Mouse (Mus musculus) adrenal gland, adult (tissue): ENCODE measurements around the gene Dalrd3.
A peak's percentile ranks its signal among the peaks of the same experiment; 100 is the strongest.

Experiments
- DNase-seq, 2 experiments: peaks; one replicate each; pipeline ENCODE4 v3.0.0; 2022 to 2023; ENCODE audit warnings: low spot score in 1 of 2; ENCODE audit not compliant: inconsistent age in 2 of 2

The Dalrd3 gene

DNA sequence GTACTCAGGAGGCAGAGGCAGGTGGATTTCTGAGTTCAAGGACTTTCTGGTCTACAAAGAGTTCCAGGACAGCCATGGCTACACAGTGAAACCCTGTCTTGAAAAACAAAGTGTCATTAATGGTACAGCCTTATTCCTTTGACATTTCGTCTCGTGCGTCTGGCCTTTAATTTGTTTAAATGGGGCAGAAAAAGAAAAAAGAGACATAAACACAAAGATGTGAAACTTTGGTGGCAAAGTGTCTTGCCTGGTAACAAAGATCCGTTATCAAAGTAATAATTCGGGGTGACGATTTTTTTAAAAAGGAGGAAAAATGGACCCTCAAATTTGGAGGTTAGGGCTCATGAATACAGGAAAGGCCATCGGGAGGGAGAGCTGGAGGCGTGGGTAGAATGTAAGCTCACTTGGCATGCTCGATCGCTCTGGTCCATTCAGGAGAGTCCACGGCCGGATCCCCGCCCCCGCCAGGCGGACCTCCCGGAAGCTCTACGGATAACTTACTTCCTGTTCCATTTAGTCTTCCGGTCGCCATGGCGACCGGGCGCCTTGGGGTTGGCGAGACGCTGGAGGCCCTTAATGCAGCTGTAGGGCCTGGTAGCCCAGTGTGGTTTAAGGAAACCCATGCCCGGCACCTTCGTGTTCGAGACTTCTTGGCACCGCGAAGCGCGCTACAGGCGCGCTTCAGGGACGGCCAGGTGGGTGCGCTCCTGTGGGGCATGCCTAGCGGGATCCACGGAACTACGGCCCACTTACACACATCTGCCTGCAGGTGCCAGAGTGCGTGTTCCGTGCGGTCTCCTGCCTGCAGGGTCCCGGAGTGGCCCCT, at the start of gene Dalrd3:
Gene Dalrd3, plus strand, starts transcription at position 506 of the 826 bp plus-strand sequence.
- DNase-seq: peak; percentile 94 to 97

DNA sequence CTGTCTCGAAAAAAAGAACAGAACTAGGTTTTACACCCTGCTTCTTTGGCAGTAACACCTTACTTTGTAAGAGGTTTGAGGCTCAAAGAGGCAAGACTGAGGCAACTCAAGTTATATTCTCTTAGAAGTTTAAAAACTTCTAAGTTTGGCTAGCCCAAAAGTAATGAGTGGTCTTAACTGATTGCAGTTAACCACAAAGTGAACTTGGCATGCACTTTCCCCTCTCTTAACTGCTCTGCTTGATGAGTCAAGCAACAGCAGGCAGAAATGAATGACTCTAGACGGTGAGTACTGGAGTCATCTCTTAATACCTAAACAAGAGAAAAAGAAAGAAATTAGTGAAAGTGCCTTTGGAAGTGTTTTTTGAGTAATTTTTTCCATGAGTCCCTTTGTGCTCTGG, 48.1 kb upstream of the Dalrd3 start:
- DNase-seq: peak in 1 of 2 experiments; percentile 42

DNA sequence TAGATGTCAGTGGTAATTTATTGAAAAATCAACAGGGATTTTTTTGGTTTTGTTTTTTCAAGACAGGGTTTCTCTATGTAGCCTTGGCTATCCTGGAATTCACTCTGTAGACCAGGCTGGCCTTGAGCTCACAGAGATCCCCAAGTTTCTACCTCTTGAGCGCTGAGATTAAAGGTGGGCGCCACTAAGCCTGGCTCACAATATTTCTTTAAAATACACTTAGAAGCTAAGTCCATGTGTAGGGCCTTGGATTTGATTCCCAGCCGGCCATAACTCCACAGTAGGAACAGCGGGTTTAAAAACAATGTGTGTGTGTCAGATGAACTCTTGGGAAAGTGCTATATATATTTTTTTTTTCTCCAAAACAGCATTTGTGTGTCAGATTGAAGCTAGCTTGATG, 46.3 kb upstream of the Dalrd3 start:
- DNase-seq: no peak

DNA sequence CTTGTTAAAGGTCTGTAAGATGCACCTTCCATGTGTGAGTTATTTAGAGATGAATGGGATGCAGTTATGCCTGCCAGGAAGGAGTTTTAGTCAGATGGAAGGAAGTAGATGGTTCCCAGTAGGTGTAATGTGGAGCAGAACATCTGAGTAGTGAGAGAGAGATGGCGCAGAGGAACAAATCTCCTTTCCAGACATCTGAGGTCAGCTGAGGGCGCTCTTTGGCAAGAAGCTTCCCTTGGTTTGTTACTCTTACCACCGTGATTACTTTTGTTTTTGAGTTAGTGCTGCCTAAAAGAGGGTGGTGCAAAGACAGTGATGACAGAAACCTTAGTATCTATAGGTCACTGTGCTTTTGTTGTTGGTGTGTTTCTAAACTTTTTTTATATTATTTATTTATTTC, 44.3 kb upstream of the Dalrd3 start:
- no peak for DNase-seq

DNA sequence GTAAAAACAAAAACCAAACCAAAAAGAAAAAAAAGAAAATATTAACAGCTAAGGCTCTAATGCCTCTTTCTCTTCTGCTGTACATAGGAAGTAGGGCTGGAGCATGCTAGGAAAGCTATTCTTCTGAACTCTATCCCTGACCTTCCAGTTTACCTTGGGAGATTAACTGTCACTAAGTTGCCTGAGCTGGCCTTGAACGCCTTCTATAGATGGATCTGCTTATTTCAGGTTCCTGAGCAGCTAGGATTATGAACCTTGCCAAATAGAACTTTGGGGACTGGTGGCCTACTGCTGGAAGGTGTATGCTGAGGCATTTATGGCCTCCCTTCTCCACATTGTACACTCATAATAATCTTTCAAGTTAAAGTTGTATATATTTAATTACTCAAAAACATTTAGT, 38.7 kb upstream of the Dalrd3 start:
- DNase-seq: peak in 1 of 2 experiments; percentile 51

DNA sequence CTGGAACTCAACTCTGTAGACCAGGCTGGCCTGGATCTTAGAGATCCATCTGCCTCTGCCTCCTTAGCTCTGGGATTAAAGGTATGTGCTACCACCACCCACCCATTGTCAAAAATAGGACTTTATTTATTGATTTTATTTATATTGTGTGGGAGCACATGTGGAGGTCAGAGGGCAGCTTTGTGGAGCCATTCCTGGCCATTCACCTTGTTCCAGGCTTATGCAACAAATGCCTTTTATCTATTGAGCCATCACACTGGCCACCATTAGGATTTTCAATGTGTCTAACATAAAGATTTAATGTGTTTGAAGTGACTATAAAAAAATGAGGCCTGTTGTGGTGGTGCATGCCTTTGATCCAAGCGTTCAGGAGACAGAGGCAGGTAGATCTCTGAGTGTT, 38.2 kb upstream of the Dalrd3 start:
- DNase-seq: no peak

DNA sequence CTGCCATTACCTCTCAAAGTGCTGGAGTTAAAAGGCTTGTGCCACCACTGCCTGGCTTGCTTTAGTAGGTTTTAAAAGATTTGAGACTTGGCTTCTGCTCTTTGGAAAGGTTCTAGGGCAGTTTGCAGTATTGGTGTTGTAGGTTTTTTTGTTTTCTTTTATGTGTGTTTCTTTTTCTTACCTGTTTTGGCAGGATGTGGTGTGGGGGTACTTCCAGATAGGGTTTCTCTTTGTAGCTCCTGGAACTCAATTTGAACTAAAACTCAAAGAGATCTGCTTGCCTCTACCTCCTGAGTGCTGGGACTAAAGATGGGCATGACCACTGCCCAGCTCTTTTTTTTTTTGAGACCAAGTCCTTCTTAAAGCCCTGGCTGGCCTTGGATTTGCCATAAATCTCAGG, 28.8 kb upstream of the Dalrd3 start:
- no peak for DNase-seq

DNA sequence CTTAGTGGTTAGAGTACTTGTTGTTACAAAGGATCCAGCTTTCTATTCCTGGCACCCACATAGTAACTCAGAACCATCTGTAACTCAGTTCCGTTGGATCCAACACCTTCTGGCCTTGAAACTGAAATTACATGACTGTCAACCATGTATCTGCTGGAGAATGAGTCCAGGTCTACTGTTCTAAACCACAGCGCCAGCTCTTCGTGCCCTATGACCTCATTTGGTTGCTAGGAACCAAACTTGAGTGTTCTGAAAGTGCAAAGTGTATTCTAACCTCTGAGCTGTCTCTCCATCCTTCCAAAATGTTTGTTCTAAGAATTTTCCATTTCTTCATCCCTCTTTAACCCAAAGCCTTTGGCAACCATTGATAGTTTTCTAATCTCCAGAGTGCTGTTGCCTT, 23.7 kb upstream of the Dalrd3 start:
- no peak for DNase-seq

DNA sequence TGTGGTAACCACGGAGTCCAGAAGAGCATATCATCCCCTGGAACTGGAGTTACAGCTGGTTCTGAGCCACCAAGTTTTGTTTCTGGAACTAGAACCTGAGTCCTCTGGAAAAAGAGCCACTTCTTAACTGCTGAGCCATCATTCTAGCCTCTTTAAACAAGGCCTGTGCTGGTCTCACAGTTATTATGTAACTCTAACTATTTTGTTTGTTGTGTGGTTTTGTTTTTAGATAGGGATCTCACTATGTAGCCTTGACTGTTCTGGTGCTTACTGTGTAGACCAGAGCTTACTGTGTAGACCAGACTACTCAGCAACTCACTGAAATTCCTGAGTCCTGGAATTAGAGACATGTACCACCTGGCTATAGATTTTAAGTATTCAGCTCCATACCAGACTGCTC, 22.8 kb upstream of the Dalrd3 start:
- no peak for DNase-seq

DNA sequence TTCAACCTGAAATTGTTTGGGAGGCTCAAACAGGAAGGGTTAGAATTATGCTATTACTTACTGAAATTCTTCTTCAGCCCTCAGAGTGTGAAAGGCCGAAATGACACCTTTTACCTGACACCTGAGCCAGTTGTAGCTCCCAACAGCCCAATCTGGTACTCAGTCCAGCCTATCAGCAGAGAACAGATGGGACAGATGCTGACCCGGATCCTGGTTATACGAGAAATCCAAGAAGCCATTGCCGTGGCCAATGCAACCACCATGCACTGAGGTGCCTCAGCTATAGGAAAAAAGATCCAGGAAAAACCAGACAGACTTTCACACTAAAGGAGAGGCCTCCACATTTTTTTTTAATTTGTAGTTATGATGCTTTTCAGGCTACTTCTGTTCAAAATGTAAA, 10.5 kb upstream of the Dalrd3 start:
- no peak for DNase-seq

DNA sequence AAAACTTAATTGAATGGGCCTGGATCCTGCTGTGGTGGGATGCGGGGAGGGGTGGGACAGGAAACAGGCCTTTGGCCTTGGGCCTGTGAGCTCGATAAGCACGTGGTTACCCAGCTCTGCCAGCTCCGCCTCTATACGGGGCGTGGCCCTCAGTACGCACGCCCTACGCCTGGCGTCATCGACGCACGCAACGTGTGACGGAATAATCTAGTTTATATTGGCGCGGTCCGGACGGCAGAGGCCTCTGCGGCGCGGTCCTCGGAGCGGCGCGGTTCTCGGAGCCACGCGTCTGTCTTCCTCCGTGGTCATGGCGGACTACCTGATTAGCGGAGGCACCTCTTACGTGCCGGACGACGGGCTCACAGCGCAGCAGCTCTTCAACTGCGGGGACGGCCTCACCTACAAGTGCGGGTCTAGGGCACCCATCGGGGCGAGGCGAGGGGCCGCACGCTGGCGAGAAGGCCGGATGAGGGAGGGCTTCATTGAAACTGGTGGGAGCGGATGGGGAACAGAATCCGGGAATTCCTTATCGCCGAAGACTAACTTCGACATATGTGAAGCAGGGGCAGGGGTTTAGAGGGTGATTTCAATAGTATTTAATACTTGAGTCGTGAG, 9.4 kb upstream of the Dalrd3 start, which contains the start of gene Impdh2:
Gene Impdh2, plus strand, starts transcription at position 60 of the 615 bp plus-strand sequence.
- DNase-seq: peak; percentile 96 to 98

DNA sequence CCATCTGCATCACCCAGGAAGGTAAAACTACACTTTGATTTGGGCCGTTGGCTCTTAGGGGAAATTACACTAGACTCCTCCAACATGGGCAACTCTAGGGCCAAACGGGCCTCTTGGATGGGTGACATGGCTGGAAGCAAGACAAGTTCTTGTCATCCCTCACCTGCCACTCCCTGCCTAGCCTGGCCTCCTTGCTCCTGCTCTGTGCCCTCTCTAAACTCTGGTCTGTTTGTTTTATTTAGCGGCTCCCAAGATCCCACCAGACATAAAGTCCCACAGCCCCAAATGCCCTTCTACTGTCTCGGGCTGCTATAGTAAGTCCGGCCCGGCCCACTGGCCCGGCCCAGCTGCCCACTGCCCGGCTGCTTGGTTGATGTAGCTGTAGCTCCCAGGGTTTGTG, 6.0 kb upstream of the Dalrd3 start:
- no peak for DNase-seq

DNA sequence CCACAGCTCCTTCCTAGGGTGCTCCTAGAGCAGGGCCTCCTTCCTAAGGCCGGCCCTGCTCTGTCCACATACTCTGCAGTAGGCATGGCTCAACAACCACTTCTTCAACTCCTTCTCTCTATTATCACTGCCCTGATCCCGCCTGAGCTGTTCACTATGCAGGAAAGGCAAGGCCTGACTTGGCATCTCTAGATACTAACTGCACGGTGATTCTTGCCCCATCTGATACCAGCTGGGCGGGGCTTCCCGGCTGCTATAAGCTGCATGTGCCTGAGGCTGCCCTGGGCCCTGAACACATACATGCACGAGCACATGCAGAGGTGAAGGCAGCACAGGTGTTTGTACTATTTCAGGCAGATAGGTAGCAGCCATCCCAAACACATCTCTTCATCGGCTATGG, 5.6 kb upstream of the Dalrd3 start:
- no peak for DNase-seq

DNA sequence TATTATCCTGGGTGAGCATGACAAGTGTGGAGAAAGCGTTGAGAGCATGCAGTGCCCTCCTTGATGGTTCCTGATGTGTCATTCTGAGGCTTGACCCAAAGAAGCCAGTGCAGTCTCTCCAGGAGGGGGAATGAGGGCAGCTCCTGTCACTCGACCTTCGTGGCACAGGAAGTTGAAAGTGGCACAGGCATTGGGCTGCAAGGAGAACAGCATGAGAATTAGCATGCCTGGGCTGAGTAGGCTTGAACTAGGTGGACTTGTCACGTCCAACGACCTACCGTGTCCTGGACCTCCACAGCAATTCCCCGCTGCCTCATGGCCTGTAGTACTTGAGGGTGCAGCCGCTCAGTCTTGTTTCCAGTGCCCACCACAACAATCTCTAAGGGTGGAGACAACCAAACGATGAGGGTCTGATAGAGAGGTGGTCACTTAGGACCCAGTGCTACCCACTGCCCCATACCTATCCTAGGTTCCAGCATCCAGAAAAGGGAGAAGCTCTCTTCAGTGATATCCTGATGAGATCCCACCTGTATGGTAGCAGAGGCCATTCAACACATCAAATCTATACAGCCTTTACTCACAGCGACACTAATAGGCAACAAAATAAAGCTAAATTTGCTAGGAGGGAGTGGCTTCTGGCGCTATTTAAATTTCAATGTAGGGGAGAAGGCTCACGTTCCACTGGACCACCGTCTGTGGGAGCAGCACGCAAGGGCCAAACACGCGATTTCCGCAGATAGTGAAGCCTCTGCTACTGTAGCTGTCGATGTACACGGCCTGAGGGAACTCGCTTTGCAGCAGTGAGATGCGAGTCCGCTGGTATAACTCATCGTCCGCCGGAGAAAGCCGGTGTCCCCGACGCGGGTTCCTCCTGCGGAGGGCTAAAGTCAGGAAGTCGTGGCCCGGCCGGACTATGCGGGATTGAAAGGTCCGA, 3.5 kb upstream of the Dalrd3 start:
- DNase-seq: peak; percentile 34 to 66

DNA sequence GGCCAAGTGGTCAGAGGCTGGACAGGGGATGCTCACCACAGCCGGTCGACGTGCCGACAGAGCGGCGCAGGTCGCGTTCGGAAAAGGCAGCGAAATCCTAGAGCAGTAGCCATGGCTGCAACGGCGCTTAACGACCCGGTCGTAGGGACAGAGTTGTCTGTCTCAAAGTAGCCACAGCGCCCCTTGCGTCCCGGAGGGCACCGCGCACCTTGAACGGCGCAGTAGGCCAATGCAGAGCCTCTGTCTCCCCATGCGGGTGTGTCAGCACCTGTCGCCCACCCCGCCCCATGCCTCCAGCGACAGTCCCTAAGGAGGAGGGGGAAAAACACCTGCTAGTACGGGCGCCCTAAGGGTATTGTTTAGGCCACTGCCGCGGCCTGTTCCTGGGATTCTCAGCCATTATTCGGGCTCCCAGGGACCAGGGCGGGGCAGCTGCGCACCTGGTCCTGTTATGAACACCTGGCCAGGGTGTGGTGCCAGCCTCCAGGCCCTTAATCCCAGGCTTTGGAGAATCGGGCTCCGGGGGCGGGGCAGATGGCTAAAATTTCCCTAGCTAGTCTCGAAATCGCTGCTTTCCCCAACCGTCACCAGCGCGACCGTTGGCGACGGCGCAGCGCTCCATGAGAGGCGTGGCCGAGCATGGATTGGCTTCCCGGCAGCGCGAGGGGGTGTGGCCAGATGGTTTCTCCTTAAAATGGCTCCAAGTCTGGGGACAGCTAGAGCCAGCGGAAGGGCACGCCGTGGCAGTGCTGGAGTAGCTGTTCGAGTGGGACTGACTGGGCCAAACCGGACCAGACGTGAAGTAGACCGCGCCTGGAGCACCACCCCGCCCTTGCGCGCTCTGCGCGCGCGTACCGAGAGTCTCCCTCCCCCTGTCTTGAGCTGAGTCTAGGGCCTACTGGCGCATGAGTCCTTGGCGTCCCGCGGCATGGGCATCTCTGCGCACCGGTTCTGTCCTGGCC, 2.6 kb upstream of the Dalrd3 start, which contains the start of gene Ndufaf3:
Gene Ndufaf3, minus strand, starts transcription at position 620 of the 962 bp plus-strand sequence.
- DNase-seq: peak; percentile 97 to 99

DNA sequence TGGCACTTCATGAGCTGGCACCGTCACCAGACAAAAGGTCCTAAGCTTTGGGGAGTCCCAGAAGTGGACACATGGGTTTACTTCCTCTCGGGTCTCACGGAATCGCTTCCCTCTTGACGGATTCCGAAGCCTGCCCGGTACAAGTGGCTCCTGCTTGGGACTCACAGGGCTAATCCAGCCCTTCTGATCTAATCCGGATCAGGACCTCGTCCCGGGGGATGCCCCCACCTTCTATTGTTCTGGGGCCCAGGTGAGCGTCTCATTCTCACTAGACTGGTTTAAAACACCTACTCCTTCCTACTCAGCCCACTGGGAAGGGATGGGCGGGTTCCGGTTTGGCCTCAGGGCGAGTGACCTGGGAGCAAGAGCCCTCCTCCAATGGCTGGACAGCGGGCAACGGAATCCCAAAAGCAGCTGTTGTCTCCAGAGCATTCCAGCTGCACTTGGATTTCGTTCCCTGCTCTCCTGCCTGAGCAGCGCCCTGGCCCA, 1.7 kb upstream of the Dalrd3 start:
- peak in 1 of 2 experiments; percentile 54 for DNase-seq

DNA sequence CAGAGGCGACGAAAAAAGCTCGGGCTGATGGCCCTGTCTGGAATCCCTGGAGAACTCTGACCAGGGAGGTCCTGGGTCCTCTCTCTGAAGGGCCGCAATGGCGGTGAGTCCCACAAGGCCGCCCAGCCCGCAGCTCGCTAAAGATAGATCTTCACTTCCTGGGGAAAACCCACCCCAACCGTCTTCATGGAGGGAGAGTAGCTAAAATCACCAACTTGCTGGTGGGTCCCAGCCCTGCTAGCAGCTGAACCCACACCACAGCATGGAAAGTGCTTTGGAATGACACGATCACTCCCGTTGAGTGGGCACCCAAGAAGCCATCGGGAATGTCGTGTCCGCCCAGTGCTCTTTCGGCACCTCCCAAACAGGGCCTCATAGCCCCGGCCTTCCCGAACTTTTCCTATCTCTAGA, 1.2 kb upstream of the Dalrd3 start:
- DNase-seq: peak; percentile 35 to 55

DNA sequence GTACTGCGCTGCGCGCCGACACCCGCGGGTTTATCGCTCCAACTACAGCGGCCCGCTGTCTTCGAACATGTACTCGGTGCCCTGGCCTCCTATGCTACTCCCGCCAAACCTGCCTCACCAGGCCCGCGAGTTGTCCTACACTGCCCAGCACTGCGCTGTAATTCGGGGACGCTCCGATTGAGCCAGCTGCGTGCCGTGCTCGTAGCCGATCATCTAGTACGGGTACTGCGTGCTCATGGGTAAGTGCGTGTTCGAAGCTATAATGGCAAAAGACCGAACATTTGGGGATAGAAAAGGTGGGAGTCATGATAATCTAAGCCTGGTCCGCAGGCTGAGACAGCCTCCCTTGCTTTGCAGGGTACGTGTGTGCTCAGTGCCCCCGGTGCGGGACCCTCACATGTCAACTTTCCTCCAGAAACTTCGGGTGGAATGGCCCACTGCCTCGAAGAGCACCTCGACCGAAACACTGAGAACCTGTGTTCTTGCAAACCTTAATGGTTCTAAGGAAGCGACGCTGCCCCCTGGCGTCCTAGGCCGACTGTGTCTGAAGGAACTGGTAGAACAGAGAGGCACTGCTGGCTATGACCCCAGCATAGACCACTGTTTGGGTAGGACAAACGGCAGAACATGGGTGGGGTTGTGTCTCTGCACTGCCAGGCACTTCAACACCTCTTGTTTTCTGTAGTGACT, 666 bp downstream of the Dalrd3 start:
- peak; percentile 82 to 93 for DNase-seq

DNA sequence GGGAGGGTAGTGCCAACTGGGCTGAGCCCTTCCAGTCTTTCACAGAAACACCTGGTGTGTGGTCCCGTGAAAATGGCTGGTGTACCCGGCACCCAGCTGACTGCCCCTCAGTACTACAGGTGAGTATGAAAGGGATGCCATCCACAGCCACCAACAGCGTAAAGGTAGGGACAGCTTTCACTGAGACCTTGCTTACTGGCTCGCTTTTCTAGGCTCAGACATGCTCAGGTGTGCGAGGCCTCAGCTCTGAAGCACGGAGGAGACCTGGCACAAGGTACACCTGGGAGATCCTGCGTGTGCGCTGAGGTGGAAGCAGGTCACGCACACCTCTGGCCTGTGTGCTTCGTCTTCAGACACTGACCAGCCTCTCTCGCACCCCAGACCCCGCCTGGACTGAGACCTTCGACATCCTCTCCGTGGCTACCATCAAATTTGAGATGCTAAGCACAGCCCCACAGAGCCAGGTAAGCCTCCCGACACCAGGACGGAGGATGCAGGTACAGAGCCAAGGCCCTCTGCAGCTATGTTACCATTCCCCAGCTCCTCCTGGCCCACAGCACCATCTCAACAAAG, 1.8 kb downstream of the Dalrd3 start:
- DNase-seq: no peak
